Mouse (Mus musculus) limb, embryonic 10.5 days (tissue): ENCODE measurements around the gene Hnrnpll. TPM values are rescaled to one million over a fixed set of nuclear protein-coding genes. Genes with fewer than 3 reads are reported as not detected.

ENCODE experiments used
- DNase-seq: peaks from one replicate; pipeline ENCODE4 v3.0.0-alpha.2; 2017; ENCODE audit warnings: low spot score
- H3K27ac ChIP-seq: fragments of 300-500 bp; sonication (generic); 2 replicates; pipeline ENCODE4 v1.5.1; 2016; ENCODE audit warnings: mild to moderate bottlenecking
- H3K27me3 ChIP-seq: fragments of 300-500 bp; sonication (generic); 2 replicates; pipeline ENCODE4 v1.6.1; 2016; ENCODE audit warnings: low read depth, mild to moderate bottlenecking; ENCODE audit not compliant: poor library complexity, severe bottlenecking
- H3K36me3 ChIP-seq: fragments of 300-500 bp; sonication (generic); 2 replicates; pipeline ENCODE4 v1.6.1; 2016; ENCODE audit warnings: mild to moderate bottlenecking, moderate library complexity
- H3K4me1 ChIP-seq: fragments of 300-500 bp; sonication (generic); 2 replicates; pipeline ENCODE4 v1.6.1; 2016
- H3K4me3 ChIP-seq: fragments of 300-500 bp; sonication (generic); 2 replicates; pipeline ENCODE4 v1.5.1; 2016; ENCODE audit warnings: mild to moderate bottlenecking, moderate library complexity
- H3K9me3 ChIP-seq: fragments of 300-500 bp; sonication (generic); replicated peaks from 2 replicates; pipeline ENCODE4 v1.6.1; 2016; ENCODE audit warnings: mild to moderate bottlenecking
- WGBS: fragments of 180-500 bp; shearing (Covaris S2); methylation state at CpG from one replicate; pipeline ENCODE4 v1.1.7; 2016; 5-methylcytosine and 5-hydroxymethylcytosine counted together
- polyA plus RNA-seq: library from polyadenylated mRNA; unstranded; fragments of >200 nt; fragmentation: Nextera tagmentation; extraction: Ambion mirVana; gene quantifications from 2 replicates; pipeline ENCODE4 v1.2.1, GENCODE M21; 2016

Hnrnpll gene
- 99.2 and 100.0 TPM in 2 replicates for polyA plus RNA-seq

DNA sequence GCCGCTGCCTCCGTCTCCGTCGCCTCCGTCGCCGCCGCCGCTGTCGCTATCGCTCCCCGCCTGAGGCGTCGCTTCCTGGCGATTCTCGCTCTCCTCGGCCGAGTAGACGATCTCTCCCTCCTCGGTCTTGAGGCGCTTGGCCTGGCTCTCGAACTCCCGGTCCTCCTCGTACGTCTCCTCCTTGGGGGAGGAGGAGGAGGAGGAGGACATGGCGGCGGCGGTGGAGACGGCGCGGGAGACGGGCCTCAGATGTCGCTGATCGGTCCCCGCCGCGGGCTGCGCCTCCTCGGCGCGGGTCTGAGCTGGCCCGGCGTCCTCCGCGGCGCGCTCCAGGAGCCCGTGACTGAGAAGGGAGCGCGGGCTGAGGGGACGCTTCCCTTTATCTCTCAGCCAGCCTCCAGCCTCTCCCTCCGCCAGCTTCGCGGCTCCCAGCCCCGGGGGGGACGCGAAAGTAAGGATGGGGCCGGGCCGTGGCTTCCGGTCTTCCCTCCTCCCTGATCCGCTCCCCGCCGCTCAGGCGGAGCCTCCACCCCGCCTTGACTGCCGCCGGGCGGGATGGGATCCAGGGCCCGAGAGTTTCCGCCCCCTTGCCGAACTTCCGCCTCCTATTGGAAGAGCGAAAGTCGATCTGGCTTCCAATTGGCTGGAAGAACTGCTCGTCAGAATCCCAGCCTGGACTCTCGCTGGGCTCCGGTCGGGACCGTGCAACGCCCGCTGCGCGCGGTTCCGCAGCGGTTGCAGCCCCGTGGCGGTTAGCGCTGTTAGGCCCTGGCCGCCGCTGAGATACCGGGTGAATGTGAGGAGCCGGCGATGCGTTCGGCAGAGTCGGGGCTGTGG, at the start of gene Hnrnpll:
TSS of gene Hnrnpll (minus strand) at position 552 of the 837 bp plus-strand sequence.
- H3K4me3 ChIP-seq, result peak within 1 kb of the TSS; percentile 98
- WGBS, result under 1% methylated on average over 94 of the region's 97 CpGs
- peak within 1 kb of the TSS; percentile 100 for H3K27ac ChIP-seq
- H3K9me3 ChIP-seq, result no peaks in the 10 kb centered on the region
- H3K4me1 ChIP-seq, result peaks cover 32% of the 10 kb centered on the region
- H3K36me3 ChIP-seq, result peaks cover 15% of the 10 kb centered on the region
- H3K27me3 ChIP-seq, result no peaks in the 10 kb centered on the region
- DNase-seq, result peak; percentile 96

DNA sequence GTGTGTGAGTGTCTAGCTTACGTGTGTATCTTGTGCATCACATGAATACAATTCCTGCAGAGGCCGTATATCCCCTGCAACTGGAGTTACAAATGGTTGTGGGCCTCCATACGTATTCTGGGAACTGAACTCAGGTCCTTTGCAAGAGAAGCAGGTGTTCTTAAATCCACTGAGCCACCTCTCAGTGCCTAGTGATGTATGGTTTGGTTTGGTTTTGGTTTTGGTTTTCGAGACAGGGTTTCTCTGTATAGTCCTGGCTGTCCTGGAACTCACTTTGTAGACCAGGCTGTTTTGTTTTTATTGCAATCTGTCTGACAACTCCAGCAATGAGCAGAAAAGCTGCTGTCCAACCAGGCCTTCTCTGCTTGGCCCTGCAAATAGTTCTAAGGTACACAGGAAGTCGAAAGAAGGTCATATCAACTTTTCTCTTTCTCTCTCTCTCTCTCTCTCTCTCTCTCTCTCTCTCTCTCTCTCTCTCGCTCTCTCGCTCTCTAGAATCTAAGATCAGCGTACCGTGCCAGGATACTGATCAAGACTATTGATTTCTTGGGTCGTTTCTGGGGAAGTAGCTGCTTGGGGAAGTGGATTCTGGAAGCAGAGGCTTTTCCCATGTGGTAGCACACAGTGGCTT, 43.3 kb upstream of the Hnrnpll start:
- Histone ChIP-seq H3K36me3 (no peaks in the 10 kb centered on the region), H3K27ac (no peak overlapping the region), H3K27me3 (no peaks in the 10 kb centered on the region), H3K4me3 (no peak overlapping the region), H3K4me1 (no peaks in the 10 kb centered on the region), H3K9me3 (no peaks in the 10 kb centered on the region)
- DNase-seq, result no peak
- WGBS, result 84% methylated on average over 10 of the region's 10 CpGs

DNA sequence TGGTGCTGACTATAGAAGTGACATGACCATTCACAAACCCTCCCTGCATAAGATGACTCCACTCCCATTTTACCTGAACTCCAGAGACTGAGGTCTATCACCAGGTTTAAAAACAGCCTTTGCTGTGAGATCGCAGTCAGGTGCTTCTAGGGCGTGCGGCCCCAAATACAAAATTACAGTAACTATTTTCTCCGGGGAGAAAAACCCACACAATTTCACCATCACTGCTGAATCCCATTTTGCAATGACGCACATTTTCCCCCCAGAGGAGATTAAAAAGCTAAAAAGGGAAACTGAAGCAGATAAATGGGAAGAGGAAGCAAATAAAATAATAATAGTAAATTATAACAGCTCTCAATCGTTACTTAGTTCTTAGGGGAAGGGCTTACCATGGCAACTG, 37.7 kb upstream of the Hnrnpll start:
- 89% methylated on average over 6 of the region's 6 CpGs for WGBS
- H3K27me3 ChIP-seq, result no peaks in the 10 kb centered on the region
- no peaks in the 10 kb centered on the region for H3K9me3 ChIP-seq
- no peak overlapping the region for H3K27ac ChIP-seq
- DNase-seq, result no peak
- H3K4me3 ChIP-seq, result no peak overlapping the region
- peaks cover 14% of the 10 kb centered on the region for H3K4me1 ChIP-seq
- no peaks in the 10 kb centered on the region for H3K36me3 ChIP-seq

DNA sequence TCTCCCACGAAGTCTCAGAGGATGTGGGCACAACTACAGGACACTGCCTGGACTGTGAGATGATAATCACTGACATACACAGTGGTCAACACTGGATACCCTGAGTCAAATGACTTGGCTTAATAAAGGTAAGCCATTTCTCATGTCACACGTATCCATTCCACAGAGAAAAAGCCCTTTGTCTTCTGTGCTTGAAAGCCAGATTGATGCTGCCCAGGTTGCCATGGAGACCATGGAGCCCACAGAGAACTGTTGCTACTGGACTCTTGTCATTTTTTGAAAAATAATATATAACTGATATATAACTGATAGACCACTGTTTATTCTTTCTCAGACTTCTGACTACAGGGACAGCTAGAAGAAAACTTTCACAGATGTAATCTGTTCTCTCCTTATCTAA, 35.1 kb upstream of the Hnrnpll start:
- Histone ChIP-seq H3K4me1 (peaks cover 17% of the 10 kb centered on the region), H3K27me3 (no peaks in the 10 kb centered on the region), H3K9me3 (no peaks in the 10 kb centered on the region), H3K27ac (no peak overlapping the region), H3K4me3 (no peak overlapping the region), H3K36me3 (no peaks in the 10 kb centered on the region)
- WGBS, result 80% methylated on average over 2 of the region's 2 CpGs
- DNase-seq, result no peak

DNA sequence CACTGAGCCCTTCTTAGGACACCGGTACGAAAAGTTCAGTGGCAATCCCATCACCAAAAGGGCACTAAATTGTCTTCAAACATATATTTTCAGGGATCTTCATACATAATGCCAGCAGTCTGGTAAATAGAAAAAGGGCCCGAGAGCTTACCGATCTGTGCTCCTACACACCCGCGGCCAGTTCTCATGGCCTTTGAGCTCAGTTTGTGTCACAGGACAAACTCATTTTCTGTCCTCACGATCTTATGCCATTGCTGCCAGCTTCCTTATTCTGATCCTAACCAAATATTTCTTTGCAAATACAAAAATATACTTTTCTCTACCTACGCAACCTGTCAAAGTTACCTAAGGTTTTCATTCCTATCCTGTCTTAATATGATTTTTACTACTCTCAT, 34.6 kb upstream of the Hnrnpll start:
- Histone ChIP-seq H3K36me3 (no peaks in the 10 kb centered on the region), H3K27me3 (no peaks in the 10 kb centered on the region), H3K9me3 (no peaks in the 10 kb centered on the region), H3K4me1 (peaks cover 17% of the 10 kb centered on the region), H3K27ac (no peak overlapping the region), H3K4me3 (no peak overlapping the region)
- 92% methylated on average over 8 of the region's 8 CpGs for WGBS
- DNase-seq, result no peak

DNA sequence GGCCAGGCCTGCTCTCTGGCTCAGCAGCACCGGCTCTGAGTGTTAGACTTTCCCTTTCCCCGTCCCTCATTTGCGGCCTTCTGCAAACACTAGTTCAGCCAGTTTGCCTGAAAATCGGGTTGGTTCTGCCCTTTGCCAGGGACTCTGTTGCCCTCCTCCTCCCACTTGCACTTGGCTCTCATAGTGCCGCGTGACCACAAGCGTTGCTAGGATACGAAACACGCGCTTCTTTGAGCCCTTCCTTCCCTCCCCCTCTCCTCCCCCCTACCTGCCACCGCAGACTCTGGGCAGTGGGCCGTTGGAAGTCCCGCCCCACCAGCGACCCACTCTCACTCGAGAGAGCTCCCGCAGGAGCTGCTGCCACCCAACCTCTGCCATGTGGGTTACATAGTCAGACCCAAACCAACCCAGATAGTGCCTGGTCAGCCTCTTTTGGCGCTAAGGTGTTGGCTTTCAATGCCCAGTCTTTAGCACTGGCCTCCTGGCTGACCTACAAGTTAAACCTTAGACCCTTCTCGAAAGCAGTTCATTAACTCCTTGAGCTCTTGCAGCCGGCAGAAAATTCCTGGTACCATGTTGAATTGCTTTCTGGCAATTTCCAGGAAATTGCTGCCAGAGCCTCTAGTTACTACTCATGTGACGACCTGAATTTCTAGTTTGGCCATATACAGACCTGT, 34.0 kb upstream of the Hnrnpll start:
- Histone ChIP-seq H3K4me3 (peak overlapping the region; percentile 24), H3K36me3 (no peaks in the 10 kb centered on the region), H3K27me3 (no peaks in the 10 kb centered on the region), H3K4me1 (peaks cover 17% of the 10 kb centered on the region), H3K27ac (peak overlapping the region; percentile 32; the same call in 1 of the 2 replicates), H3K9me3 (no peaks in the 10 kb centered on the region)
- DNase-seq, result peak; percentile 65
- 16% methylated on average over 20 of the region's 20 CpGs for WGBS

DNA sequence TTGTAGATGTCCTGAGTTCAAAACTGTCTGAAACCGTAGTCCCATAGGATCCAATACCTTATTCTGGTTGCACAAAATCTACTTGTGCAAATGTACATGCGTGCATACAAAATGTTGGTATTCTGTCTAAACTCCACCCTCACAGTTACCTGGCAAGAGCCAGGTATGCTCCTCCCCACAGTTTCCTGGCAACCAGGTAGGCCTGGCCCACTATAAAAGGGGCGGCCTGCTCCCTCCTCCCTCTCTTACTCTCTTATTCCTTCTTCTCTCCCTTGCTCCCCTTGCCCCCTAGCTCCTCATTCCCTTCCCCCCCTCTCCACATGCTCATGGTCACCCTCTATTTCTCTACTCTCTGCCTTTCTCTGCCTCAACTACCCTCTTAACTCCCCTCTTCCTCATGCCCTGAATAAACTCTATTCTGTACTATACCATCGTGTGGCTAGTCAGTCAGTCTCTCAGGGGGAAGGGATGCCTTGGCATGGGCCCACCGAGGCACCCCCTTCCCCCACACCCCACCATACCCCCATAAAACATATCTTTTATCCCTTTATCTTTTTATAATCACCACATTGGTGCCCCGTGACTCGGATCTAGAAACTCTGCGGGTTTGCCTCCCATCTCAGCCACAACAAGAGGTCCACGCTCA, 33.2 kb upstream of the Hnrnpll start:
- 88% methylated on average over 9 of the region's 9 CpGs for WGBS
- Histone ChIP-seq H3K4me3 (peak overlapping the region; percentile 24; the same call in 1 of the 2 replicates), H3K9me3 (no peaks in the 10 kb centered on the region), H3K27me3 (no peaks in the 10 kb centered on the region), H3K27ac (peak overlapping the region; percentile 32; the same call in 1 of the 2 replicates), H3K4me1 (peaks cover 17% of the 10 kb centered on the region), H3K36me3 (no peaks in the 10 kb centered on the region)
- DNase-seq, result no peak

DNA sequence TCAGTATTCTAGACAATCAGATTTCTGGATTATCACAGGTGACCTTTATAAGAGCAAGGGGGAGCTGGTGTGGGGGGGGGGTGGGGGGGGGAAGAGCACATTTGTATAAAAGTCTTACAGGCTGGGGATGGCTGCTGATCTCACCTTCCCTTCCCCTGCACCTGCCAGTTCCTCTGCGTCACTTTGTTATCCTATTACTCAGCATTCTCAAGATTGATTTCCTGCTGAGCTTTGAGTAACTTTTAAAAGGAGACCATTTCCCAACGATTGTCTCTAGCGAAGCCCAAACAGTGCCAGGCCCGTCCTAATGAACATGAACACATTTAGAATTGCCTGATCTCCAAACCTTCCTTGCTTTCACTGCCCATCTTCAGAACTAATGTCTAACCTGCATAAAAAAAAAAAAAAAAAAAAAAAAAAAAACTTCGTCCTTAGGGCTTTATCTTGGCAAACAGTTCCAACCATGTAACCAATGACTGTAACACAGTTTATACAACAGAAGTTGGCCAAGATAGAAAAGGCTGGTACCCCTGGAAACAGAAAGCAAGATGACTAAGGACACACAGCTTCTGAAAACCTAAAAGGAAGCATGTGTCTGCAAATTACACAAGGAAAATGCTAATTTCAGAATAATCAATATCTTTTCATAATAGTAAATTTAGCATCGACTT, 29.9 kb upstream of the Hnrnpll start:
- no peak for DNase-seq
- H3K9me3 ChIP-seq, result no peaks in the 10 kb centered on the region
- H3K36me3 ChIP-seq, result no peaks in the 10 kb centered on the region
- H3K4me1 ChIP-seq, result peaks cover 17% of the 10 kb centered on the region
- H3K27ac ChIP-seq, result no peak overlapping the region
- H3K27me3 ChIP-seq, result no peaks in the 10 kb centered on the region
- 65% methylated on average over 6 of the region's 6 CpGs for WGBS
- no peak overlapping the region for H3K4me3 ChIP-seq

DNA sequence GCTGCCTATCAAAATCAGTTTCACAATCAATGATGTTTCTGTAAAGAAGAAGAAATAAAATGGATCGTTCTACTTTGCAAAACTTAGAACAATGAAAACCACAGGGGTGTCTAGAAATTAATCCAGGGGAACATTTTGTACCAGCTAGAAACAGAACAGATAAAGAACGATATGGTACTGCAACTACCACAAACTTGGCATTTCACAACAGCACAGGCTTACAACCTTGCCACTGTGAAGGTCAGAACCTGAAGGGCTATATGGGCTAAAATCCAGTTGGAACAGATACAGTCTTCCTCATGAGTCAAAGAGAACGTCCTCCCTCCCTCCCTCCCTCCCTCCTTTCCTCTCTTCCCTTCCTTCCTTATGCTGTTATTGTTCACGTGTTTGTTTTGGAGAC, 28.4 kb upstream of the Hnrnpll start:
- Histone ChIP-seq H3K4me1 (peaks cover 6% of the 10 kb centered on the region), H3K36me3 (no peaks in the 10 kb centered on the region), H3K27ac (no peak overlapping the region), H3K27me3 (no peaks in the 10 kb centered on the region), H3K4me3 (no peak overlapping the region), H3K9me3 (no peaks in the 10 kb centered on the region)
- 89% methylated on average over 4 of the region's 4 CpGs for WGBS
- DNase-seq, result no peak

DNA sequence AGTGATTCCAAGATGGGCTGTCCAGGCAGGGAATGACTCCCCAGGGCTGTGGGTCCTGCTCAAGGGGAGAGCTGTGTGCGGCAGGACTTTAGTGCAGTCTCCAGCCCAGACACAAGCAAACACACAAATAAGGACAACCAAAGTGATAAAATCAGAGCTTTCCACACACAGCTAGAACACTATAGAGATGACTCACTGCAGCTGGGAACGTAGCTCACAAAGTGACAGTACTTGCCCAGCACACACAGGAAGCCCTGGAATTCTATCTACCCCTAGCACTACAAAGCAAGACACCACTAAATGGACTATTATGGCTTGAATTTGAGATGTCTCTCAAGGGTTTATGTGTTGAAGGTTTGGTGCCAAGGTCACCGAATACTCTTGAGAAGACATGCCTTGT, 26.0 kb upstream of the Hnrnpll start:
- Histone ChIP-seq H3K4me3 (no peak overlapping the region), H3K4me1 (no peaks in the 10 kb centered on the region), H3K27ac (no peak overlapping the region), H3K27me3 (no peaks in the 10 kb centered on the region), H3K36me3 (no peaks in the 10 kb centered on the region), H3K9me3 (no peaks in the 10 kb centered on the region)
- 86% methylated on average over 3 of the region's 3 CpGs for WGBS
- no peak for DNase-seq

DNA sequence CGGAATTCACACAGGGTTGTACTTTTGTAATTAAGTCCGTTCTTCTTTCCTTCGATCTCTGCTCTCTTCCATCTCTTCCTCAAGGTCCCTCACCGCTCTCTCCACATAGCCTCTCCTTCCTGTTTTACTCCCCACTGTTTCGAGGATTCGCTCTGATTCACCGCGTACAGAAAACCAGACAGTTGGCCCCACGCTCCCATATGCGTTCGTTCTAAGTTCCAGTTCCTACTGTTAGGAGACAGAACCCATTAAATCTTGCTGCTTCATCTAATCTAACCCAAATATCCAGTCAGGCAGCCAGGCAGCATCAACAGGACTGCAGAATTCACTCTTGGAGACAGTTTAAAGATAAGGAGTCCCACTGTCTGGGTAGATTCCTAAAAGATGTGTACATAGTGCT, 24.5 kb upstream of the Hnrnpll start:
- H3K4me1 ChIP-seq, result no peaks in the 10 kb centered on the region
- no peaks in the 10 kb centered on the region for H3K9me3 ChIP-seq
- H3K27ac ChIP-seq, result no peak overlapping the region
- H3K4me3 ChIP-seq, result no peak overlapping the region
- no peaks in the 10 kb centered on the region for H3K36me3 ChIP-seq
- no peak for DNase-seq
- WGBS, result 94% methylated on average over 11 of the region's 11 CpGs
- H3K27me3 ChIP-seq, result no peaks in the 10 kb centered on the region

DNA sequence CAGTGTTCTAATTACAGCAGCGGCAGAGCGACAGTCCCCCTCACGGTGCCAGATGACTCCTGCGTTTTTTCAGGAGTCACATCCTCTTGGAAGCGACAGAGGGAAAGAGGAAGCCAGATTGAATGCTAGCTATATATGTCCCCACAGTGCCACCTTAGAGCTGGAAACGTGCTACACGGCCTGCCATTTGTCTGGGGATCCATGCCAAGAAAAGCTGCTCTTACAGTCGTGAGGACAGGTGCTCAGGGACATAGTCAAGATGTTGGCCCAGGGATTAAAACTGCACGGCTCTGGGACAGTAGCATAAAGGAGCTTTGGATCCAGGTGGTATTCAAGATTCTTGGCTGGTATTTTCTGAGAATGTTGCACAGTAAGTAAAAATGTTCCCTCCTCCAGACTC, 22.3 kb upstream of the Hnrnpll start:
- 85% methylated on average over 9 of the region's 9 CpGs for WGBS
- no peak overlapping the region for H3K27ac ChIP-seq
- H3K27me3 ChIP-seq, result no peaks in the 10 kb centered on the region
- no peak overlapping the region for H3K4me3 ChIP-seq
- H3K9me3 ChIP-seq, result no peaks in the 10 kb centered on the region
- no peak for DNase-seq
- no peaks in the 10 kb centered on the region for H3K4me1 ChIP-seq
- no peaks in the 10 kb centered on the region for H3K36me3 ChIP-seq
